Mouse (Mus musculus) spleen, adult 2 months (tissue): ENCODE measurements at regions not wholly inside any gene's neighbourhood (a gene's known extent, or its start where the extent isn't known, plus 50 kb on each side); places are given as distances from the start of the nearest gene placed in this dataset.

Experiments used
- CTCF ChIP-seq: fragments of 200-500 bp; IDR thresholded peaks from 2 replicates; pipeline ENCODE4 v1.5.1; 2011; ENCODE audit warnings: mild to moderate bottlenecking, inconsistent platforms; ENCODE audit not compliant: insufficient read depth, insufficient read length, insufficient replicate concordance; ENCODE audit errors: extremely low read depth
- POLR2A ChIP-seq: fragments of 200-500 bp; IDR thresholded peaks from 2 replicates; pipeline ENCODE4 v1.6.1; 2011; ENCODE audit warnings: low read depth, low read length, inconsistent platforms

GRCm38 (mm10) chr13:47310751-47311202, 188.3 kb downstream of the Rnf144b start:
- no peak for TF ChIP-seq CTCF
- TF ChIP-seq POLR2A = no peak
